Mouse (Mus musculus): Measurements from ENCODE around the gene Atg10. TPM values are rescaled to one million over a fixed set of nuclear protein-coding genes. Genes with fewer than 3 reads are reported as not detected.

Gene Atg10
- polyA plus RNA-seq, 1 experiment from 2014 or later: 18.6 TPM

DNA sequence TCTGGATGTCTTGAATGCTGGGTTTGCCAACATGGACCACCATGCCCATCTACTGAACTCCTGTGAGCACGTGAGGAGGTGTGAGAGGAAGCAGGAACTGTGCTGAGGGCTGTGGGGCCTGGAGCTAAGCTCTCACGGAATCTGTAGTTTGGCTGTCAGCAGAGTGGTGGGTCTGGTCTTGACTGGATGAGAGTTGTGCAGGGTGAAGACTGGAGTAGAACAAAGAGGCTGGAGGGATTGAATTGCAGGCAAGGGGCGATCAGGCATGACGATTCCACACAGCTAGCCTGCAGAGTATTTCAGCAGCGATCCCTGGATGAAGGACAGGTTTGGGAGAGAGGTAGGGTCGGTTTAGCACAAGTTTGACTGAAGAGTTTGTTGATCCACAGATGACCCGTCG is 10.8 kb downstream of the Atg10 start:
- Histone ChIP-seq H3K9ac (no peak overlapping the region), H3K4me2 (replicated peaks) (no peak overlapping the region), H3K27ac (no peak overlapping the region), H3K9me3 (no peaks in the 10 kb centered on the region), H3K4me1 (no peaks in the 10 kb centered on the region), H3K4me3 (no peak overlapping the region), H3K36me3 (no peaks in the 10 kb centered on the region), H3K27me3 (replicated peaks) (no peaks in the 10 kb centered on the region)
- ATAC-seq (ENCODE audit: low FRiP score, low read depth): no peak
- WGBS: 81% methylated on average over 8 of the region's 8 CpGs

DNA sequence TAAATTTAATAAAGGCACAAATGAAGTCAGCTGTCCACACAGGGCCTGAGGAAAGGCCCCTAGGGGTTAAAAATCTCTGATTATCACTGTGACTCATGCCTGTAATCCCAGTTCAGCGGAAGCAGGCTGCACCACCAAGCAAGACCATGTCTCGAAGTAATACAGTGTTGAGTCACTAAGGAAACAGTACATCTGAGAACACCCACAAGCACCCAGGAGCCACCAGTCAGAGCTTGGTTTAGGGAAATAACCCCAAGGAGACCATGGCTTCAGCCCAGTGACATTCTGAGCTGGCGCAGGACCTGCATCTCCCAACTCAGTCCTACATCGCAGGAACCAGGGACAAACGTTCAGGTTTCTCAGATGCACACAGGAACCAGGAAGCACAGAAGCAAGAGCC is 17.5 kb downstream of the Atg10 start:
- H3K4me2 ChIP-seq (replicated peaks): no peak overlapping the region
- H3K36me3 ChIP-seq: no peaks in the 10 kb centered on the region
- no peak overlapping the region for H3K27ac ChIP-seq
- H3K4me3 ChIP-seq: no peak overlapping the region
- H3K9me3 ChIP-seq: no peaks in the 10 kb centered on the region
- ATAC-seq (ENCODE audit: low FRiP score, low read depth): no peak
- H3K9ac ChIP-seq: no peak overlapping the region
- no peaks in the 10 kb centered on the region for H3K27me3 ChIP-seq (replicated peaks)
- H3K4me1 ChIP-seq: no peaks in the 10 kb centered on the region
- 83% methylated on average over 5 of the region's 5 CpGs for WGBS

DNA sequence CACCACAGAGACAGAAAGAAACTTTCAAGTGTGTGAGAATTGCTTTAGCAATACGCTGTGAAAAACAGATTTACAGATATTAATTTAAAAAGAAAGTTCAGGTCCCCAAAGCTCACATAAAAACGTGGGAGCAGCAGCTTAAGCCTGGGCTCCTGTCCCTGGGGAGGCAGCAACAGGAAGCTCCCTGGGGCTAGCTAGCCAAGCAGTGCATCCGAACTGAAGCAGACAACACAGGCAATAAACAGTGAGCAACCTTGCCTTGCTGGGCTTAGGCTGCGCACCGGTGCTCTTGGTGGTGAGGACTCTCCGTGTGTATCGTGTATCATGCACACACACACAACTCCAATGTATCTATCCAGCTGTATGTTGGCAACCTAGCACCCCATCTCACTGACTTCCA is 21.2 kb downstream of the Atg10 start:
- ATAC-seq (ENCODE audit: low FRiP score, low read depth): no peak
- no peaks in the 10 kb centered on the region for H3K36me3 ChIP-seq
- WGBS: 64% methylated on average over 7 of the region's 7 CpGs
- no peaks in the 10 kb centered on the region for H3K4me1 ChIP-seq
- H3K27ac ChIP-seq: no peak overlapping the region
- no peak overlapping the region for H3K9ac ChIP-seq
- H3K27me3 ChIP-seq (replicated peaks): no peaks in the 10 kb centered on the region
- no peaks in the 10 kb centered on the region for H3K9me3 ChIP-seq
- no peak overlapping the region for H3K4me3 ChIP-seq
- no peak overlapping the region for H3K4me2 ChIP-seq (replicated peaks)

DNA sequence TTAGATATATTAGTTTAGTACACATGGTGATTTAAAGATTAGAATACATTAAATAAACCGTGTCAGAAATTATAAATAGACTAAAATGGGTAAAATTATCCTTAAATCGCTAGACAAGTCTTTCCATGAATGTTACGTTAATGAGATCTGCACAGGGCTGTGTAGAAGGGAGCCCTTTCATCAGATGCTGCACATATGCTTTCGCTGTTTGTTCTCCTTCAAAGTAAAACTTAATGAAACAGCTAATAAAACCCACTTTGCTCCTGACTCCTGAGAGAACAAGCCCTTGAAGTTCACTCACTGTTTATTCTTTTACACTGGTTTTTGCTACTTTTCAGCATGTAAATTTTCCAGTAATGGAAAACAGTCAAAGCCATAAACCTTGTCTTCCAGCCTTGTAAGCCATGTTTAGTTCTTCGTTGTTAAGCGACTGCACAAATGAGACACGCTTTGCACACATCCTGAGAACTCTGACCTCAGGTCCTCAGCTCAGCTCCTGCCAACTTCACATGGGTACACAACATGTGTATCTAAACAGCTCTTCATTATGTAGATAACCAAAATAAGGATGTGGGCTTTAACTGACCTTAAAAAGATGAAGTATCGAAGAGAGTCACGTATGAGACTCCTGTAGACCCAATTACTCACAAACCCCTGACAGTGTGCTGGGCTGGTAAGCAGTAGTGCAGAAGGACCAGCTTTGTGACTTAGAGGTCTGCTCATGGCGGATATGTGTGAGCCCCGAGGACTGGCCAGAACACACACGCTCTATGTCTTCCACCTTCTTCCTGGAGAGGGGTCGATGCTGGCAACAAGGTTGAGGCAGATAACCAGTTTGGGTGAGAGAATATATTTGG is 36.2 kb downstream of the Atg10 start:
- no peak for ATAC-seq (ENCODE audit: low FRiP score, low read depth)
- Histone ChIP-seq H3K27me3 (replicated peaks) (no peaks in the 10 kb centered on the region), H3K9ac (no peak overlapping the region), H3K4me3 (no peak overlapping the region), H3K36me3 (no peaks in the 10 kb centered on the region), H3K9me3 (no peaks in the 10 kb centered on the region), H3K27ac (no peak overlapping the region), H3K4me2 (replicated peaks) (no peak overlapping the region), H3K4me1 (no peaks in the 10 kb centered on the region)
- 90% methylated on average over 13 of the region's 13 CpGs for WGBS

DNA sequence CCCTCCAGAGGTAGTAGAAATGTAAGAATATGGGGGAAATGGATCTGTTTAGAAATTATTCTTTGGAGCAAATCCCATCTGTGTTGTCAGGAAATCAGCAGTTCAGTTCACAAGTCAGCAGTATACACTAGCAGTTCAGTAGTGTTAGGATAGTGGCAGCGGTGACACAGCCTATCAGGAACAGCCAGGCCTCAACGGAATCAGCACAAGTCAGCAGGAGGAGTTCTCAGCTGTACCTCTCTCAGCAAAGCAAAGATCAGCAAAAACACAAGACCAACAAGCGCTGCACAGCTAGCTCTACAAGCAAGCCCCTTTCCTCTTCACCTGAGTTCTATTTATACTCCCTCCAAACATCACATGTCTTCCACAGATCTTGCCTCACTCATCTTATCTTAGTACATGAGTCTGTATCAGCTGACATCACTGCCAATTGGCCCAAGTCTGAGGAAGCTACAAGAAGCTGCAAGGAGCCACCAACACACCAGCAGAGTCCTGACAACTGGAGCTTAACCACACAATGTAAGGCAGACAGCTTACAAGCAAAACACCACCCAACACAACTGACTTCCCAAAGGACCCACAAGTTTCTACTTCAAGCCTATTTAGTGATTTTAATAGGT is 38.4 kb downstream of the Atg10 start:
- Histone ChIP-seq H3K9me3 (no peaks in the 10 kb centered on the region), H3K4me1 (no peaks in the 10 kb centered on the region), H3K9ac (no peak overlapping the region), H3K27me3 (replicated peaks) (no peaks in the 10 kb centered on the region), H3K4me3 (no peak overlapping the region), H3K36me3 (no peaks in the 10 kb centered on the region), H3K4me2 (replicated peaks) (no peak overlapping the region), H3K27ac (no peak overlapping the region)
- ATAC-seq (ENCODE audit: low FRiP score, low read depth): no peak
- 88% methylated on average over 3 of the region's 3 CpGs for WGBS

DNA sequence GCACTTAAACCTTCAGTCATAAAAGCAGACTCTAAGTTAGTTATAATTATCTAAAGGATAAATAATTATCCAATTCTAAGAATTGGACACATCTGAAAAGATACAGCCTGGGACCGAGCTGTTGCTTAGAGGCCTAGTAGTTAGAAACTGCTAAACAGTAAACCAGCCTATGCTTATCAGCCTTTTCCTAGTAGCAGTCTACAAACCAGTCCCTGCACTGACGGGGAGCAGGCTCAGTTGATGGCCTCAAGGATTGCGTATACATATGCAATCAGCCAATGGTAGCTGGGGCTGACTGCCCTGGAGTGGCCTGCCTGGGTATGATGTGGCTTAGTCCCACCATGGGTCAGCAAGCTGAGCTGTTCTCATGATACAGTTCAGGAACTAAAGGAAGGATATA is 39.5 kb downstream of the Atg10 start:
- Histone ChIP-seq H3K27ac (no peak overlapping the region), H3K4me3 (no peak overlapping the region), H3K27me3 (replicated peaks) (no peaks in the 10 kb centered on the region), H3K36me3 (no peaks in the 10 kb centered on the region), H3K9me3 (no peaks in the 10 kb centered on the region), H3K9ac (no peak overlapping the region), H3K4me1 (peaks cover 6% of the 10 kb centered on the region; the same call in 1 of the 2 replicates), H3K4me2 (replicated peaks) (no peak overlapping the region)
- 82% methylated on average over 3 of the region's 3 CpGs for WGBS
- no peak for ATAC-seq (ENCODE audit: low FRiP score, low read depth)

DNA sequence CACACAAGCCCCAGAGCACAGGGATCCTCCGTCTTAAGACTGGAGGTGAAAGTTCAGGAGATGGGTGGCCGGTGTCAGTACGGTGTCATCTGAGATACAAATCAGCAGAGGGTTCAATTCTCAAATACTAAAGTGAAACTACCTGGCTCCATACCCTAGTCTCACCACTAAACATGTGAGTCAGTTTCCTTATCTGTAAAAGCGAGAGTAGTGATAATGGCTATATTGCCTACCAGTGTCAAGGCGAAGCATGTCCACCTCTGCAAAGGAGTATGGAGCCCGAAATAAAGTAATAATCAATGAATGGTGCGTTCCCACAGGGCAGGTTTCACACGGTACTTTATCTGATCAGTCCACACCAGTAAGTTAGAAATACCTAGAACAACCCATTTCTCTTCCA is 43.4 kb downstream of the Atg10 start:
- Histone ChIP-seq H3K4me2 (replicated peaks) (no peak overlapping the region), H3K36me3 (no peaks in the 10 kb centered on the region), H3K27ac (no peak overlapping the region), H3K27me3 (replicated peaks) (no peaks in the 10 kb centered on the region), H3K4me1 (peaks cover 16% of the 10 kb centered on the region), H3K4me3 (no peak overlapping the region), H3K9ac (no peak overlapping the region), H3K9me3 (no peaks in the 10 kb centered on the region)
- ATAC-seq (ENCODE audit: low FRiP score, low read depth): no peak
- 95% methylated on average over 8 of the region's 8 CpGs for WGBS

DNA sequence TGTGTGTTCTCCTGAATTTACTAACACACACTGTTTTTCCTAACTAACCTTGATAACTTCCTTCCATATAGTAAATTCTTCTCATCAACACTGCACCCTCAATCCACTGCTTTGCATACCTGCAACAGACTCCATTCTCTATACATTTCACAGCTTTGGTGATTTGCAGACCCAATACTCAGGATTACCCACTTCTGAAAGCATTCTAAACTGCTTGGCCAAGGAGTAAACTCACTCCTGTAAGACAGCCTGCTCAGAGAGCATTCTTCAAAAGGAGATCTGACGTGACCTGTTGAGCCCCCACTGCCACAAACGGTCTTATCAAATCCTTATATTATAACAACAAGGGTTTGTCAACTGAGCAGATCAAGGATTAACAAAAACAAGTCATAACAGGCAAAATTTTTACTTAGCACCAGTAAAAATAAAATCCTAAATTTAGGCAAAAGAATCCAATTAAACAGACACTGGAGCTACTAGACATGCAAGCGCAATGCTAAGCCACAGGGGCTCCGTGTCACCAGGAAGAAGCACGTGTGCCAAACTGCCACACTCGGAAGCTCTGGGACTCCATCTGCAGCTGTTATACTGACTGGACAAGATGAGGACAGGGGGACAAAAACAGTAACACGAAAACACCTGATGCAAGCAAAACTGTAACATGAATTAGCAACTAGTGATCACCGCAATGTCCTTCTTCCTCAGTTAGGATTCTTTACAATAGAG is 44.4 kb downstream of the Atg10 start:
- no peak overlapping the region for H3K9ac ChIP-seq
- H3K36me3 ChIP-seq: no peaks in the 10 kb centered on the region
- H3K4me2 ChIP-seq (replicated peaks): peak overlapping the region; percentile 17; the same call in 1 of the 2 replicates
- ATAC-seq (ENCODE audit: low FRiP score, low read depth): peak; percentile 25
- peaks cover 16% of the 10 kb centered on the region for H3K4me1 ChIP-seq
- no peaks in the 10 kb centered on the region for H3K27me3 ChIP-seq (replicated peaks)
- WGBS: 71% methylated on average over 8 of the region's 8 CpGs
- no peaks in the 10 kb centered on the region for H3K9me3 ChIP-seq
- no peak overlapping the region for H3K27ac ChIP-seq
- H3K4me3 ChIP-seq: no peak overlapping the region

DNA sequence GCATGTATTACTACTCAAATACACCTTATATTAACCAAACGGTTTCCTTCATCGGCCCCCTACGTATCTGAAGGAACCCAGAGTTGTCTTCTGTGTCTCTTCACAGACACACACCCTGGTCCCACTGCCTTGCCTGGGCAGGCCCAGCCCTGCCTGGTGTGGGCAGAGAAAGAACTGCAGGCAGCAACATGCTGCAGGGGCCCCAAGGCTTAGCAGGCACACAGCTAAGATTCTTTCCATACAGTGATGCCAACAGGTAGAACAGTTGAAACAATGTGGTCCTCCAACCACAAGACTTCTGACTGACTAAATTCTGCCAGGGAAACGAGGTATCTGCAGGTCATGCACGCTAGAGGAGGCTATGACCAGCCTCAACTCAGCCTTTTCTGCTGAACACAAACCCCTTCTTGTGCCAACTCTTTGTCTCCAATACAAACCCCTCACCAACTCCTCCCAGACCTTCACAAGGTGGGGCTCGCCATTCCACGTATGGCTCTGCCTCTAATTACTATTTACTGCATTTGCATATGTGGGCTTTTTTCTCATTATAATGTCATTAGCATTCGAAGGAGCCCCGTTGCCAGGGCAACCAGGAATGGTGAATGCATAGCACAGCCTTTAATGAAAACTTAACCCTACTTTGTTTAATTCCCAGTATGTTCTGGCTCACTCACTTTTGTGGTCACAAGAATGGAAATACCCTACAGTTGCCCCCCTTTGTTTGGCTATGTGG is 45.2 kb downstream of the Atg10 start:
- Histone ChIP-seq H3K9me3 (no peaks in the 10 kb centered on the region), H3K36me3 (no peaks in the 10 kb centered on the region), H3K4me2 (replicated peaks) (peak overlapping the region; percentile 17; the same call in 1 of the 2 replicates), H3K4me1 (peaks cover 16% of the 10 kb centered on the region), H3K27me3 (replicated peaks) (no peaks in the 10 kb centered on the region), H3K27ac (no peak overlapping the region), H3K9ac (no peak overlapping the region), H3K4me3 (no peak overlapping the region)
- peak; percentile 84 for ATAC-seq (ENCODE audit: low FRiP score, low read depth)
- 34% methylated on average over 9 of the region's 9 CpGs for WGBS

DNA sequence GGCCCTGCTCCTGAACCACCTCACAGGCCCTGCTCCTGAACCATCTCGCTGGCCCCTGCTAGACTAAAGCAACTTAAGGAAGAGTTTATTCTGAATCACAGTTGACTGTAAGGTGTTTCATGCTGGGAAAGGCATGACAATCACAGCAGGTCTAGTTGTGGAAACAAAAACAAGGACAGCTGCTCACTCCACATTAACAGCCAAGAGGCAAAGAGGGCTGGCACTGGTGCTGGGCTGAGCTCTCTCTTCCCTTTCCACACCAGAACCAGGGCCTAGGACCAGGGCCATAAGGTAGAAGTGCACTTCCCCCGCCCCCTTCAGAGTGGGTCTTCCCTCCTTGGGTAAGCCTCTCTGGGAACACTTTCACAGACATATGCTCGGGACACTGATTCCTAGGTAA is 48.4 kb downstream of the Atg10 start:
- no peak for ATAC-seq (ENCODE audit: low FRiP score, low read depth)
- no peak overlapping the region for H3K9ac ChIP-seq
- 63% methylated on average over 3 of the region's 3 CpGs for WGBS

DNA sequence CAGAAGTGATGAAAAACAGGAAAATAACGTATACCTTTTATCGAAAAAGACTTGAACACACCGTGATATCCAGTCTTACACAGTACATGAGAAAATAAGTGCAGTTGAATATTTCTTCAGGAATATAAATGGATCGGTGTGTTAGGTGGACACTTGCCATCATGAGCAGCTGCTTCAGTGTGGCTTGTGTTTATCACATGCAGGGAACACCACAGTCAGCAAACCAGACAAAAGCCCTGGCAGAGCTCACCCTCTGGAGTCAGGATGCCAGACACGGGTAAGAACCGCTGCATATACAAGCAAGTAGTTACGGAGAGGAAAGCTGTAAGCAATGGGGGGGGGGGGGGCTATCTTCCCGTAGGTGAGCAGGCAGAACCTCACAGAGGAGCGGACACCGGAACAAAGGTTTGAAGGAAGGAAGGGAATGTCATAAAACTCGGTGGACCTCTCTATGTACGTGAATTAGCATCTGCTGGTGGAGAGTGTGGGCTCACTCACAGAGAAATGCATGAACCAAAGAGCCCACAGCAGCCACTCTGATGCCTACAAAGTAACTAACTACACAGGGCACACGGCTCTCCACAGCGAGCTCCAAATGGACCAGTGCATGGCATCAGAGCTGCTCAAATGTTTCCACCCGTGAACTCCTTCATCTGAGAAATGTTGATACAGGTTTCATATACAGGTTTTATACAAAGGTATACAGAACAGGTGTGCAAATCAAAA is 51.8 kb downstream of the Atg10 start:
- H3K9ac ChIP-seq: no peak overlapping the region
- no peaks in the 10 kb centered on the region for H3K27me3 ChIP-seq (replicated peaks)
- H3K9me3 ChIP-seq: no peaks in the 10 kb centered on the region
- H3K4me2 ChIP-seq (replicated peaks): no peak overlapping the region
- no peaks in the 10 kb centered on the region for H3K36me3 ChIP-seq
- ATAC-seq (ENCODE audit: low FRiP score, low read depth): peak; percentile 41; the same call in 1 of the 2 replicates
- no peak overlapping the region for H3K4me3 ChIP-seq
- no peaks in the 10 kb centered on the region for H3K4me1 ChIP-seq
- WGBS: 75% methylated on average over 15 of the region's 15 CpGs
- H3K27ac ChIP-seq: no peak overlapping the region

More for the DNA sequence above, 48.4 kb downstream of the Atg10 start:
- no peaks in the 10 kb centered on the region for H3K36me3 ChIP-seq
- no peaks in the 10 kb centered on the region for H3K27me3 ChIP-seq (replicated peaks)
- no peaks in the 10 kb centered on the region for H3K9me3 ChIP-seq
- H3K4me2 ChIP-seq (replicated peaks): no peak overlapping the region
- no peak overlapping the region for H3K4me3 ChIP-seq
- H3K27ac ChIP-seq: no peak overlapping the region
- H3K4me1 ChIP-seq: peaks cover 16% of the 10 kb centered on the region
